Mouse (Mus musculus): ENCODE results near the gene Fasl.

The Fasl gene

GRCm38 (mm10) chr1:161756547-161756946, 31.7 kb downstream of the Fasl start:
- no peak for DNase-seq

- DNase-seq, result no peak
Measured at GRCm38 (mm10) chr1:161751311-161751710, 37.0 kb downstream of the Fasl start.

GRCm38 (mm10) chr1:161750471-161751041, 37.7 kb downstream of the Fasl start:
- DNase-seq, result no peak

GRCm38 (mm10) chr1:161748685-161749084, 39.6 kb downstream of the Fasl start:
- DNase-seq, result no peak

- peak; percentile 74 for DNase-seq
Measured at GRCm38 (mm10) chr1:161748138-161748537, 40.2 kb downstream of the Fasl start.

GRCm38 (mm10) chr1:161746542-161747302, 41.6 kb downstream of the Fasl start:
- DNase-seq, result no peak

- no peak for DNase-seq
Measured at GRCm38 (mm10) chr1:161744855-161745254, 43.4 kb downstream of the Fasl start.

GRCm38 (mm10) chr1:161744209-161744608, 44.1 kb downstream of the Fasl start:
- no peak for DNase-seq

- DNase-seq, result peak; percentile 21
Measured at GRCm38 (mm10) chr1:161742481-161743267, 45.6 kb downstream of the Fasl start.

- DNase-seq, result peak; percentile 59
Measured at GRCm38 (mm10) chr1:161736848-161737247, 51.4 kb downstream of the Fasl start.

- DNase-seq, result no peak
Measured at GRCm38 (mm10) chr1:161736255-161736654, 52.0 kb downstream of the Fasl start.

GRCm38 (mm10) chr1:161735465-161736046, 52.7 kb downstream of the Fasl start:
- peak; percentile 19 for DNase-seq

- DNase-seq, result peak; percentile 40
Measured at GRCm38 (mm10) chr1:161734741-161735211, 53.5 kb downstream of the Fasl start.

GRCm38 (mm10) chr1:161734314-161734713, 54.0 kb downstream of the Fasl start:
- DNase-seq, result no peak
